Comparison of ENCODE assay signal across 8 mouse cellular contexts in genomic region chr4:135965113-135965512, GRCm38 (mm10). TPM values are rescaled to one million over a fixed set of nuclear protein-coding genes. Genes with fewer than 3 reads are reported as not detected.
DNase-seq lines count a peak whose midpoint lies in the region; ATAC-seq lines count a peak whose summit lies in the region.

No protein-coding gene starts in this region.

- H3K27ac ChIP-seq in hindbrain, embryonic 10.5 days: no peak overlapping the region
- no peak overlapping the region for H3K27ac ChIP-seq in hindbrain, embryonic 11.5 days (ENCODE audit: low read depth, low read length)
- H3K27ac ChIP-seq in midbrain, embryonic 13.5 days: no peak overlapping the region
- H3K27ac ChIP-seq in midbrain, embryonic 14.5 days (replicated peaks; ENCODE audit: low read depth, low read length): no peak overlapping the region
- H3K27ac ChIP-seq in limb, embryonic 12.5 days: no peak overlapping the region
- H3K27ac ChIP-seq in stomach, embryonic 16.5 days (ENCODE audit: low read length): peak overlapping the region; percentile 91

- DNase-seq in hindbrain, embryonic 10.5 days (ENCODE audit: low spot score): no peak
- DNase-seq in hindbrain, embryonic 11.5 days (ENCODE audit: low spot score): no peak
- no peak for DNase-seq in midbrain, embryonic 14.5 days
- DNase-seq in Muller cell, postnatal 12 days (ENCODE audit: inconsistent ontology term): no peak
- no peak for DNase-seq in ovary, postnatal 14 days (ENCODE audit: low spot score)

- ATAC-seq in hindbrain, embryonic 11.5 days (ENCODE audit: low FRiP score): no peak
- ATAC-seq in midbrain, embryonic 13.5 days: no peak
- ATAC-seq in midbrain, embryonic 14.5 days (ENCODE audit: low FRiP score, low TSS enrichment): no peak
- no peak for ATAC-seq in limb, embryonic 12.5 days (ENCODE audit: insufficient number of reproducible peaks, insufficient read depth, low FRiP score, low TSS enrichment, low read depth)
- no peak for ATAC-seq in stomach, embryonic 16.5 days (ENCODE audit: insufficient read depth, low FRiP score)

- peaks cover 55% of the 10 kb centered on the region for H3K36me3 ChIP-seq in hindbrain, embryonic 10.5 days
- H3K36me3 ChIP-seq in hindbrain, embryonic 11.5 days (ENCODE audit: control insufficient read depth, insufficient read depth, low read length): peaks cover 25% of the 10 kb centered on the region
- peaks cover 61% of the 10 kb centered on the region for H3K36me3 ChIP-seq in midbrain, embryonic 13.5 days
- H3K36me3 ChIP-seq in midbrain, embryonic 14.5 days (ENCODE audit: control insufficient read depth, insufficient read depth, low read length): peaks cover 58% of the 10 kb centered on the region
- H3K36me3 ChIP-seq in limb, embryonic 12.5 days: peaks cover 61% of the 10 kb centered on the region
- peaks cover 29% of the 10 kb centered on the region for H3K36me3 ChIP-seq in stomach, embryonic 16.5 days (ENCODE audit: control insufficient read depth, insufficient read depth, low read length)

- 86% methylated on average over 9 of the region's 9 CpGs for WGBS in hindbrain, embryonic 10.5 days
- WGBS in hindbrain, embryonic 11.5 days: 84% methylated on average over 9 of the region's 9 CpGs
- WGBS in midbrain, embryonic 13.5 days: 87% methylated on average over 9 of the region's 9 CpGs
- 86% methylated on average over 9 of the region's 9 CpGs for WGBS in midbrain, embryonic 14.5 days
- WGBS in limb, embryonic 12.5 days: 83% methylated on average over 9 of the region's 9 CpGs
- 80% methylated on average over 9 of the region's 9 CpGs for WGBS in stomach, embryonic 16.5 days

- H3K27me3 ChIP-seq in hindbrain, embryonic 10.5 days (ENCODE audit: insufficient read depth, poor library complexity, severe bottlenecking): no peaks in the 10 kb centered on the region
- no peaks in the 10 kb centered on the region for H3K27me3 ChIP-seq in hindbrain, embryonic 11.5 days (ENCODE audit: control insufficient read depth, insufficient read depth, low read length)
- peaks cover 5% of the 10 kb centered on the region; the same call in 1 of the 2 replicates for H3K27me3 ChIP-seq in midbrain, embryonic 13.5 days
- no peaks in the 10 kb centered on the region for H3K27me3 ChIP-seq in midbrain, embryonic 14.5 days (ENCODE audit: control insufficient read depth, insufficient read depth, low read length)
- H3K27me3 ChIP-seq in limb, embryonic 12.5 days: no peaks in the 10 kb centered on the region
- H3K27me3 ChIP-seq in stomach, embryonic 16.5 days (ENCODE audit: control insufficient read depth, insufficient read depth, low read length): no peaks in the 10 kb centered on the region

- peak overlapping the region; percentile 7; the same call in 1 of the 2 replicates for H3K4me3 ChIP-seq in hindbrain, embryonic 10.5 days
- no peak overlapping the region for H3K4me3 ChIP-seq in hindbrain, embryonic 11.5 days (ENCODE audit: low read depth, low read length)
- H3K4me3 ChIP-seq in midbrain, embryonic 13.5 days (replicated peaks): peak overlapping the region; percentile 78
- H3K4me3 ChIP-seq in midbrain, embryonic 14.5 days (replicated peaks; ENCODE audit: low read depth, low read length): no peak overlapping the region
- H3K4me3 ChIP-seq in limb, embryonic 12.5 days (replicated peaks): no peak overlapping the region; the same call in 1 of the 2 replicates
- peak overlapping the region; percentile 79 for H3K4me3 ChIP-seq in stomach, embryonic 16.5 days (replicated peaks; ENCODE audit: low read length)

- H3K4me2 ChIP-seq in hindbrain, embryonic 11.5 days (replicated peaks; ENCODE audit: low read depth, low read length): no peak overlapping the region
- 0 out of 2 replicates have a peak overlapping the region, but pooled peaks have one; percentile 8 for H3K4me2 ChIP-seq in midbrain, embryonic 13.5 days (replicated peaks)
- H3K4me2 ChIP-seq in midbrain, embryonic 14.5 days (ENCODE audit: low read length): no peak overlapping the region
- peak overlapping the region; percentile 89; the same call in 1 of the 2 replicates for H3K4me2 ChIP-seq in limb, embryonic 12.5 days
- peak overlapping the region; percentile 84; the same call in 1 of the 2 replicates for H3K4me2 ChIP-seq in stomach, embryonic 16.5 days (ENCODE audit: low read depth, low read length)

- no peaks in the 10 kb centered on the region for H3K9me3 ChIP-seq in hindbrain, embryonic 10.5 days
- no peaks in the 10 kb centered on the region for H3K9me3 ChIP-seq in hindbrain, embryonic 11.5 days (ENCODE audit: control insufficient read depth, low read length)
- no peaks in the 10 kb centered on the region for H3K9me3 ChIP-seq in midbrain, embryonic 13.5 days
- H3K9me3 ChIP-seq in midbrain, embryonic 14.5 days (ENCODE audit: control insufficient read depth, low read length): no peaks in the 10 kb centered on the region
- H3K9me3 ChIP-seq in limb, embryonic 12.5 days: no peaks in the 10 kb centered on the region
- no peaks in the 10 kb centered on the region for H3K9me3 ChIP-seq in stomach, embryonic 16.5 days (replicated peaks; ENCODE audit: control insufficient read depth, low read length)

- peaks cover 41% of the 10 kb centered on the region for H3K4me1 ChIP-seq in hindbrain, embryonic 10.5 days (replicated peaks)
- peaks cover 3% of the 10 kb centered on the region; the same call in 1 of the 2 replicates for H3K4me1 ChIP-seq in hindbrain, embryonic 11.5 days (replicated peaks; ENCODE audit: control insufficient read depth, insufficient read depth, low read length)
- peaks cover 20% of the 10 kb centered on the region for H3K4me1 ChIP-seq in midbrain, embryonic 13.5 days (replicated peaks)
- H3K4me1 ChIP-seq in midbrain, embryonic 14.5 days (ENCODE audit: control insufficient read depth, insufficient read depth, low read length): peaks cover 6% of the 10 kb centered on the region
- peaks cover 21% of the 10 kb centered on the region for H3K4me1 ChIP-seq in limb, embryonic 12.5 days (replicated peaks)
- peaks cover 17% of the 10 kb centered on the region for H3K4me1 ChIP-seq in stomach, embryonic 16.5 days (ENCODE audit: control insufficient read depth, insufficient read depth, low read length)

- no peak overlapping the region for H3K9ac ChIP-seq in hindbrain, embryonic 11.5 days (ENCODE audit: low read depth, low read length)
- H3K9ac ChIP-seq in midbrain, embryonic 13.5 days (replicated peaks): no peak overlapping the region
- H3K9ac ChIP-seq in midbrain, embryonic 14.5 days (replicated peaks; ENCODE audit: low read length): no peak overlapping the region
- no peak overlapping the region for H3K9ac ChIP-seq in limb, embryonic 12.5 days (replicated peaks)
- peak overlapping the region; percentile 83 for H3K9ac ChIP-seq in stomach, embryonic 16.5 days (ENCODE audit: low read length)

RNA-seq across cellular contexts. Expression of gene Gale, which starts 1.6 kb away (rescaled TPM):
- polyA plus RNA-seq in hindbrain, embryonic 10.5 days (2016; fragmentation: Nextera tagmentation; extraction: Ambion mirVana): 48.5 and 49.7 TPM in 2 replicates
- 27.9 and 28.1 TPM in 2 replicates for polyA plus RNA-seq in hindbrain, embryonic 11.5 days (2014; fragmentation: Nextera tagmentation; extraction: Ambion mirVana)
- polyA plus RNA-seq in midbrain, embryonic 13.5 days (2015; fragmentation: Nextera tagmentation; extraction: Ambion mirVana): 39.0 and 40.1 TPM in 2 replicates
- 31.8 and 42.5 TPM in 2 replicates for polyA plus RNA-seq in midbrain, embryonic 14.5 days (2014; fragmentation: Nextera tagmentation; extraction: Ambion mirVana)
- polyA plus RNA-seq in limb, embryonic 12.5 days (2016; fragmentation: Nextera tagmentation; extraction: Ambion mirVana): 32.1 and 33.3 TPM in 2 replicates
- 109 and 136 TPM in 2 replicates for polyA plus RNA-seq in stomach, embryonic 16.5 days (2015; fragmentation: Nextera tagmentation; extraction: Ambion mirVana)

RNA-seq across cellular contexts. Expression of gene Lypla2, which starts 7.3 kb away (rescaled TPM):
- 213 and 223 TPM in 2 replicates for polyA plus RNA-seq in hindbrain, embryonic 10.5 days (2016; fragmentation: Nextera tagmentation; extraction: Ambion mirVana)
- polyA plus RNA-seq in hindbrain, embryonic 11.5 days (2014; fragmentation: Nextera tagmentation; extraction: Ambion mirVana): 143 and 150 TPM in 2 replicates
- polyA plus RNA-seq in midbrain, embryonic 13.5 days (2015; fragmentation: Nextera tagmentation; extraction: Ambion mirVana): 190 and 210 TPM in 2 replicates
- polyA plus RNA-seq in midbrain, embryonic 14.5 days (2014; fragmentation: Nextera tagmentation; extraction: Ambion mirVana): 201 and 236 TPM in 2 replicates
- polyA plus RNA-seq in limb, embryonic 12.5 days (2016; fragmentation: Nextera tagmentation; extraction: Ambion mirVana): 126 and 127 TPM in 2 replicates
- polyA plus RNA-seq in stomach, embryonic 16.5 days (2015; fragmentation: Nextera tagmentation; extraction: Ambion mirVana): 94.9 and 97.8 TPM in 2 replicates

RNA-seq across cellular contexts. Expression of gene Hmgcl, which starts 18.9 kb away (rescaled TPM):
- 60.3 and 61.4 TPM in 2 replicates for polyA plus RNA-seq in hindbrain, embryonic 10.5 days (2016; fragmentation: Nextera tagmentation; extraction: Ambion mirVana)
- 54.0 and 60.7 TPM in 2 replicates for polyA plus RNA-seq in hindbrain, embryonic 11.5 days (2014; fragmentation: Nextera tagmentation; extraction: Ambion mirVana)
- 50.3 and 51.0 TPM in 2 replicates for polyA plus RNA-seq in midbrain, embryonic 13.5 days (2015; fragmentation: Nextera tagmentation; extraction: Ambion mirVana)
- 57.6 and 61.0 TPM in 2 replicates for polyA plus RNA-seq in midbrain, embryonic 14.5 days (2014; fragmentation: Nextera tagmentation; extraction: Ambion mirVana)
- 78.5 and 81.5 TPM in 2 replicates for polyA plus RNA-seq in limb, embryonic 12.5 days (2016; fragmentation: Nextera tagmentation; extraction: Ambion mirVana)
- polyA plus RNA-seq in stomach, embryonic 16.5 days (2015; fragmentation: Nextera tagmentation; extraction: Ambion mirVana): 97.5 and 107 TPM in 2 replicates

RNA-seq across cellular contexts. Expression of gene Pithd1, which starts 22.0 kb away (rescaled TPM):
- polyA plus RNA-seq in hindbrain, embryonic 10.5 days (2016; fragmentation: Nextera tagmentation; extraction: Ambion mirVana): 60.7 and 61.2 TPM in 2 replicates
- polyA plus RNA-seq in hindbrain, embryonic 11.5 days (2014; fragmentation: Nextera tagmentation; extraction: Ambion mirVana): 60.6 and 62.5 TPM in 2 replicates
- polyA plus RNA-seq in midbrain, embryonic 13.5 days (2015; fragmentation: Nextera tagmentation; extraction: Ambion mirVana): 55.0 and 57.3 TPM in 2 replicates
- polyA plus RNA-seq in midbrain, embryonic 14.5 days (2014; fragmentation: Nextera tagmentation; extraction: Ambion mirVana): 62.6 and 70.0 TPM in 2 replicates
- 64.9 and 69.6 TPM in 2 replicates for polyA plus RNA-seq in limb, embryonic 12.5 days (2016; fragmentation: Nextera tagmentation; extraction: Ambion mirVana)
- polyA plus RNA-seq in stomach, embryonic 16.5 days (2015; fragmentation: Nextera tagmentation; extraction: Ambion mirVana): 39.0 and 44.8 TPM in 2 replicates

RNA-seq across cellular contexts. Expression of gene Fuca1, which starts 44.6 kb away (rescaled TPM):
- 54.3 and 59.5 TPM in 2 replicates for polyA plus RNA-seq in hindbrain, embryonic 10.5 days (2016; fragmentation: Nextera tagmentation; extraction: Ambion mirVana)
- polyA plus RNA-seq in hindbrain, embryonic 11.5 days (2014; fragmentation: Nextera tagmentation; extraction: Ambion mirVana): 44.5 and 50.4 TPM in 2 replicates
- 49.5 and 52.9 TPM in 2 replicates for polyA plus RNA-seq in midbrain, embryonic 13.5 days (2015; fragmentation: Nextera tagmentation; extraction: Ambion mirVana)
- 57.4 and 62.7 TPM in 2 replicates for polyA plus RNA-seq in midbrain, embryonic 14.5 days (2014; fragmentation: Nextera tagmentation; extraction: Ambion mirVana)
- 47.0 and 51.0 TPM in 2 replicates for polyA plus RNA-seq in limb, embryonic 12.5 days (2016; fragmentation: Nextera tagmentation; extraction: Ambion mirVana)
- polyA plus RNA-seq in stomach, embryonic 16.5 days (2015; fragmentation: Nextera tagmentation; extraction: Ambion mirVana): 98.9 and 132 TPM in 2 replicates

Comparison
In these comparisons a context has a peak if more than half of its experiments do, and no peak if none do; other contexts are left out.
1. H3K4me3 ChIP-seq: peak in hindbrain, embryonic 10.5 days (single experiment), midbrain, embryonic 13.5 days (single experiment) and stomach, embryonic 16.5 days (single experiment); none in hindbrain, embryonic 11.5 days (single experiment), midbrain, embryonic 14.5 days (single experiment) and limb, embryonic 12.5 days (single experiment).
2. H3K4me2 ChIP-seq: peak in midbrain, embryonic 13.5 days (single experiment), limb, embryonic 12.5 days (single experiment) and stomach, embryonic 16.5 days (single experiment); none in hindbrain, embryonic 11.5 days (single experiment) and midbrain, embryonic 14.5 days (single experiment).